Mouse (Mus musculus): ENCODE data around the gene Slc35g1. TPM values are rescaled to one million over a fixed set of nuclear protein-coding genes. Genes with fewer than 3 reads are reported as not detected.

Slc35g1 gene
- polyA plus RNA-seq, 1 experiment: 0.02 TPM

- Histone ChIP-seq H3K27me3 (ENCODE audit: control insufficient read depth, insufficient read depth, insufficient read length) (peaks cover 5% of the 10 kb centered on the region), H3K4me2 (ENCODE audit: low read depth) (no peak overlapping the region), H3ac (ENCODE audit: control insufficient read depth, insufficient read length) (no peak overlapping the region), H3K4me3 (no peak overlapping the region), H3K36me3 (ENCODE audit: control insufficient read depth, insufficient read depth) (no peaks in the 10 kb centered on the region), H3K79me2 (ENCODE audit: control insufficient read depth, insufficient read depth) (no peaks in the 10 kb centered on the region)
- TF ChIP-seq TCF12 (IDR thresholded peaks at IDR 0.05; ENCODE audit: insufficient read depth, poor library complexity, severe bottlenecking) (no peak), MYOG (IDR thresholded peaks at IDR 0.05; ENCODE audit: control insufficient read depth in 1 of 3, insufficient read depth in 1 of 3, insufficient read length in 2 of 3, low read depth in 2 of 3) (no peak), CEBPB (IDR thresholded peaks at IDR 0.05; ENCODE audit: insufficient read depth, poor library complexity, severe bottlenecking) (no peak), TCF3 (IDR thresholded peaks at IDR 0.05; ENCODE audit: insufficient read length, low read depth) (no peak), POLR2AphosphoS2 (IDR thresholded peaks at IDR 0.05; ENCODE audit: insufficient read length, low read depth) (no peak), MYOD1 (IDR thresholded peaks at IDR 0.05; ENCODE audit: control insufficient read depth in 1 of 3, insufficient read length in 2 of 3, low read depth in 2 of 3) (no peak), REST (IDR thresholded peaks at IDR 0.05; ENCODE audit: insufficient read depth, insufficient read length) (no peak), POLR2A (IDR thresholded peaks at IDR 0.05; ENCODE audit: insufficient read length, low read depth) (no peak), E2F4 (IDR thresholded peaks at IDR 0.05; ENCODE audit: insufficient read depth) (no peak), MAX (IDR thresholded peaks at IDR 0.05; ENCODE audit: low read depth) (no peak)
These were observed 23.1 kb downstream of the Slc35g1 start for GRCm38 (mm10) chr19:38418819-38419423.

- TF ChIP-seq MAX (IDR thresholded peaks at IDR 0.05; ENCODE audit: low read depth) (no peak), CEBPB (IDR thresholded peaks at IDR 0.05; ENCODE audit: insufficient read depth, poor library complexity, severe bottlenecking) (no peak), TCF12 (IDR thresholded peaks at IDR 0.05; ENCODE audit: insufficient read depth, poor library complexity, severe bottlenecking) (no peak), REST (IDR thresholded peaks at IDR 0.05; ENCODE audit: insufficient read depth, insufficient read length) (no peak), SRF (IDR thresholded peaks at IDR 0.05; ENCODE audit: control insufficient read depth, insufficient read length, low read depth) (no peak), E2F4 (IDR thresholded peaks at IDR 0.05; ENCODE audit: insufficient read depth) (no peak), MYOG (IDR thresholded peaks at IDR 0.05; ENCODE audit: control insufficient read depth in 1 of 3, insufficient read depth in 1 of 3, insufficient read length in 2 of 3, low read depth in 2 of 3) (no peak), POLR2AphosphoS2 (IDR thresholded peaks at IDR 0.05; ENCODE audit: insufficient read length, low read depth) (no peak), POLR2A (IDR thresholded peaks at IDR 0.05; ENCODE audit: insufficient read length, low read depth) (no peak), TCF3 (IDR thresholded peaks at IDR 0.05; ENCODE audit: insufficient read length, low read depth) (no peak), USF1 (IDR thresholded peaks at IDR 0.05; ENCODE audit: low read depth) (no peak), MYOD1 (IDR thresholded peaks at IDR 0.05; ENCODE audit: control insufficient read depth in 1 of 3, insufficient read length in 2 of 3, low read depth in 2 of 3) (no peak)
- H3ac ChIP-seq (ENCODE audit: control insufficient read depth, insufficient read length): no peak overlapping the region
- H3K36me3 ChIP-seq (ENCODE audit: control insufficient read depth, insufficient read depth): no peaks in the 10 kb centered on the region
- no peaks in the 10 kb centered on the region for H3K79me2 ChIP-seq (ENCODE audit: control insufficient read depth, insufficient read depth)
- H3K27me3 ChIP-seq (ENCODE audit: control insufficient read depth, insufficient read depth, insufficient read length): peaks cover 5% of the 10 kb centered on the region
- H3K4me3 ChIP-seq: no peak overlapping the region
- H3K4me2 ChIP-seq (ENCODE audit: low read depth): no peak overlapping the region
These were observed 25.0 kb downstream of the Slc35g1 start for GRCm38 (mm10) chr19:38420751-38421295.

DNA sequence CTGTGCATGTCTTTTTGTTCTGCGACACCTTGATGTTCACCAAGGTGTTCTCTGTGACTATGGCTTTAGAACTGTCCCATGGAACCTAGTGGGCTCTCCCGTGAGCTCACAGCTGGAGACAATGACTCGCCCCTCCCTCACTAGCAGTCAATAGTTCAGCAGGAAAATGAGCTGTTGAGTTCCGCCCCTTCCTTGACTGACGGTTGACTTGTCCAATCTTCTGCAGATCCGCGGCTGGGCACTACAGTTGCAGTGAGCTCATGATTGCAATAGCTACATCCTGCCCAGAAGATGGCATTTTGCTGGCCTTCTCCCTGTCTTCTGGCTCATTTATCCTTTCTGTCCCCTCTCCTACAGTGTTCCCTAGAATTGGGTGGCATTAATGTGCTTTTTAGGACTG is 25.7 kb downstream of the Slc35g1 start:
- Histone ChIP-seq H3K27me3 (ENCODE audit: control insufficient read depth, insufficient read depth, insufficient read length) (peaks cover 5% of the 10 kb centered on the region), H3ac (ENCODE audit: control insufficient read depth, insufficient read length) (no peak overlapping the region), H3K36me3 (ENCODE audit: control insufficient read depth, insufficient read depth) (no peaks in the 10 kb centered on the region), H3K4me2 (ENCODE audit: low read depth) (no peak overlapping the region), H3K79me2 (ENCODE audit: control insufficient read depth, insufficient read depth) (no peaks in the 10 kb centered on the region), H3K4me3 (no peak overlapping the region)
- no peak for TF ChIP-seq TCF12 (IDR thresholded peaks at IDR 0.05; ENCODE audit: insufficient read depth, poor library complexity, severe bottlenecking)
- no peak for TF ChIP-seq MAX (IDR thresholded peaks at IDR 0.05; ENCODE audit: low read depth)
- no peak for TF ChIP-seq POLR2AphosphoS2 (IDR thresholded peaks at IDR 0.05; ENCODE audit: insufficient read length, low read depth)
- TF ChIP-seq MYOD1 (IDR thresholded peaks at IDR 0.05; ENCODE audit: control insufficient read depth in 1 of 3, insufficient read length in 2 of 3, low read depth in 2 of 3): no peak
- TF ChIP-seq MYOG (IDR thresholded peaks at IDR 0.05; ENCODE audit: control insufficient read depth in 1 of 3, insufficient read depth in 1 of 3, insufficient read length in 2 of 3, low read depth in 2 of 3): no peak
- no peak for TF ChIP-seq TCF3 (IDR thresholded peaks at IDR 0.05; ENCODE audit: insufficient read length, low read depth)
- TF ChIP-seq CEBPB (IDR thresholded peaks at IDR 0.05; ENCODE audit: insufficient read depth, poor library complexity, severe bottlenecking): no peak
- no peak for TF ChIP-seq REST (IDR thresholded peaks at IDR 0.05; ENCODE audit: insufficient read depth, insufficient read length)
- no peak for TF ChIP-seq POLR2A (IDR thresholded peaks at IDR 0.05; ENCODE audit: insufficient read length, low read depth)
- TF ChIP-seq USF1 (IDR thresholded peaks at IDR 0.05; ENCODE audit: low read depth): no peak
- no peak for TF ChIP-seq SRF (IDR thresholded peaks at IDR 0.05; ENCODE audit: control insufficient read depth, insufficient read length, low read depth)
- no peak for TF ChIP-seq E2F4 (IDR thresholded peaks at IDR 0.05; ENCODE audit: insufficient read depth)

- Histone ChIP-seq H3K36me3 (ENCODE audit: control insufficient read depth, insufficient read depth) (no peaks in the 10 kb centered on the region), H3K4me3 (no peak overlapping the region), H3K4me2 (ENCODE audit: low read depth) (no peak overlapping the region), H3ac (ENCODE audit: control insufficient read depth, insufficient read length) (no peak overlapping the region), H3K79me2 (ENCODE audit: control insufficient read depth, insufficient read depth) (no peaks in the 10 kb centered on the region), H3K27me3 (ENCODE audit: control insufficient read depth, insufficient read depth, insufficient read length) (peaks cover 5% of the 10 kb centered on the region)
- no peak for TF ChIP-seq SRF (IDR thresholded peaks at IDR 0.05; ENCODE audit: control insufficient read depth, insufficient read length, low read depth)
- no peak for TF ChIP-seq POLR2AphosphoS2 (IDR thresholded peaks at IDR 0.05; ENCODE audit: insufficient read length, low read depth)
- TF ChIP-seq E2F4 (IDR thresholded peaks at IDR 0.05; ENCODE audit: insufficient read depth): no peak
- no peak for TF ChIP-seq USF1 (IDR thresholded peaks at IDR 0.05; ENCODE audit: low read depth)
- no peak for TF ChIP-seq MAX (IDR thresholded peaks at IDR 0.05; ENCODE audit: low read depth)
- no peak for TF ChIP-seq MYOG (IDR thresholded peaks at IDR 0.05; ENCODE audit: control insufficient read depth in 1 of 3, insufficient read depth in 1 of 3, insufficient read length in 2 of 3, low read depth in 2 of 3)
- TF ChIP-seq REST (IDR thresholded peaks at IDR 0.05; ENCODE audit: insufficient read depth, insufficient read length): no peak
- TF ChIP-seq TCF3 (IDR thresholded peaks at IDR 0.05; ENCODE audit: insufficient read length, low read depth): no peak
- no peak for TF ChIP-seq CEBPB (IDR thresholded peaks at IDR 0.05; ENCODE audit: insufficient read depth, poor library complexity, severe bottlenecking)
- TF ChIP-seq POLR2A (IDR thresholded peaks at IDR 0.05; ENCODE audit: insufficient read length, low read depth): no peak
- no peak for TF ChIP-seq MYOD1 (IDR thresholded peaks at IDR 0.05; ENCODE audit: control insufficient read depth in 1 of 3, insufficient read length in 2 of 3, low read depth in 2 of 3)
- no peak for TF ChIP-seq TCF12 (IDR thresholded peaks at IDR 0.05; ENCODE audit: insufficient read depth, poor library complexity, severe bottlenecking)
These were observed 27.1 kb downstream of the Slc35g1 start for GRCm38 (mm10) chr19:38422926-38423325.
